Mouse (Mus musculus) NIH3T3 (cell line): ENCODE data around the gene Tmem208.

Experiments
- DNase-seq: peaks from one replicate; pipeline ENCODE4 v3.0.0-alpha.2; 2012; ENCODE audit warnings: low read depth

Gene Tmem208

GRCm38 (mm10) chr8:105298351-105299252 lies 27.6 kb upstream of the Tmem208 start:
- DNase-seq: peak; percentile 73

GRCm38 (mm10) chr8:105299962-105300361 lies 26.2 kb upstream of the Tmem208 start:
- no peak for DNase-seq

- peak; percentile 33 for DNase-seq
These were observed 22.8 kb upstream of the Tmem208 start for GRCm38 (mm10) chr8:105303396-105303795.

GRCm38 (mm10) chr8:105303874-105304273 lies 22.3 kb upstream of the Tmem208 start:
- no peak for DNase-seq

GRCm38 (mm10) chr8:105304325-105305210 lies 21.6 kb upstream of the Tmem208 start:
- peak; percentile 61 for DNase-seq

- DNase-seq: peak; percentile 36
These were observed 20.7 kb upstream of the Tmem208 start, which contains the start of gene Elmo3 for GRCm38 (mm10) chr8:105305211-105306145. Elmo3 (plus strand) TSS chr8:105305601.

GRCm38 (mm10) chr8:105306146-105306691 lies 19.9 kb upstream of the Tmem208 start:
- no peak for DNase-seq

GRCm38 (mm10) chr8:105307670-105308069 lies 18.5 kb upstream of the Tmem208 start:
- no peak for DNase-seq

GRCm38 (mm10) chr8:105308428-105308827 lies 17.7 kb upstream of the Tmem208 start:
- DNase-seq: no peak

GRCm38 (mm10) chr8:105309142-105309847 lies 16.9 kb upstream of the Tmem208 start:
- DNase-seq: no peak

- DNase-seq: no peak
These were observed 16.0 kb upstream of the Tmem208 start for GRCm38 (mm10) chr8:105310118-105310517.

GRCm38 (mm10) chr8:105311718-105312117 lies 14.4 kb upstream of the Tmem208 start:
- DNase-seq: no peak

- DNase-seq: no peak
These were observed 13.2 kb upstream of the Tmem208 start for GRCm38 (mm10) chr8:105312891-105313481.

- DNase-seq: no peak
These were observed 12.3 kb upstream of the Tmem208 start for GRCm38 (mm10) chr8:105313622-105314402.

GRCm38 (mm10) chr8:105315073-105315769 lies 10.9 kb upstream of the Tmem208 start:
- DNase-seq: no peak

GRCm38 (mm10) chr8:105317941-105318340 lies 8.2 kb upstream of the Tmem208 start:
- no peak for DNase-seq

GRCm38 (mm10) chr8:105318662-105319190 lies 7.4 kb upstream of the Tmem208 start:
- no peak for DNase-seq

GRCm38 (mm10) chr8:105323183-105323582 lies 3.0 kb upstream of the Tmem208 start:
- no peak for DNase-seq
